9 mouse cellular contexts compared by ENCODE assay signal in the genomic region with DNA sequence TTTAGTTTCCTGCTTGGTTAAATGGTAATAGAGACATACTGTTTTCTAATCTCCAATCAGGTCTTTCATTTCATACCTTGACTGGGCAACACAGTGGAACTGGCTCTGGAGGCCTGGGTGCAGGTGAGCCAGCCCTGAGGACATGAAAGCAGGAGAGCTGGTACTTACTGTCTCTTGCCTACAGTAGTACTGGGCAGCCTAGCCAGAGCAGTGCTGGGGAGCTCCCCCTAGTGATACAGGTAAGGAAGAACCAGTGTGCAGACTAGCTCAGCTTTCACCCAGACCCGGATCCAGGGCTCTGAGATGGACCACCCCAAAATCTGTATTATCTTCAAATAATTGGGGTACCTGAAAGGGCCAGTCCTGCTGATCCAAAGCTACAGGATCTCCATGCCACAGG.
DNase-seq lines count a peak whose midpoint lies in the region; ATAC-seq and TF ChIP-seq lines count a peak whose summit lies in the region.
"Had no signal": no experiment of that assay in that cellular context is flagged by ENCODE, and none has a peak within 500 bp of the region (broad histone marks: within the 10 kb centered on the region; RNA-seq: fewer than 3 reads in every experiment).

No protein-coding gene starts in this region.

- TF ChIP-seq CTCF in spleen, adult 2 months (IDR thresholded peaks at IDR 0.05; ENCODE audit: extremely low read depth, insufficient read depth, insufficient read length, insufficient replicate concordance), result peak; percentile 9; the same call in 1 of the 2 replicates
- TF ChIP-seq CTCF in liver, adult 2 months (IDR thresholded peaks at IDR 0.05; ENCODE audit: low read depth, low read length), result peak; percentile 64

- no peak for TF ChIP-seq POLR2A in spleen, adult 2 months (IDR thresholded peaks at IDR 0.05; ENCODE audit: low read depth, low read length)
- TF ChIP-seq POLR2A in liver, adult 2 months (IDR thresholded peaks at IDR 0.05; ENCODE audit: extremely low read depth, insufficient read depth, low read length), result no peak

- peak; percentile 61; the same call in 1 of the 2 replicates for ATAC-seq in cerebellum, adult (ENCODE audit: insufficient number of reproducible peaks, low FRiP score, low TSS enrichment)

- 50% methylated on average over 1 of the region's 1 CpGs for WGBS in spleen, adult 2 months
- 75% methylated on average over 1 of the region's 1 CpGs for WGBS in liver, adult 2 months

- no peak overlapping the region for H3K27ac ChIP-seq in spleen, adult 2 months (ENCODE audit: insufficient read depth, low read length)
- H3K27ac ChIP-seq in liver, adult 2 months (replicated peaks; ENCODE audit: insufficient read depth, low read depth, low read length), result no peak overlapping the region
- H3K27ac ChIP-seq: macrophage had no signal

- no peak overlapping the region for H3K9ac ChIP-seq in liver, adult 2 months (ENCODE audit: low read depth, low read length)

- no peaks in the 10 kb centered on the region for H3K79me2 ChIP-seq in liver, adult 2 months (ENCODE audit: control insufficient read depth, insufficient read depth, low read length)

- no peak for DNase-seq in cerebellum, adult 11-12 months
- DNase-seq in spleen, adult 2 months (ENCODE audit: low read depth in 1 of 2, low spot score in 2 of 2), result no peak
- DNase-seq in spleen, postnatal 14 days (ENCODE audit: low spot score in 2 of 2), result no peak
- peak; percentile 17 for DNase-seq in liver, adult 2 months (ENCODE audit: extremely low read depth, low read depth, low spot score)
- DNase-seq in thymus, postnatal 4 days, result peak; percentile 49
- no peak for DNase-seq in T-cell, adult 2 months (ENCODE audit: low spot score)
- DNase-seq in layer of hippocampus, adult 9-10 months (ENCODE audit: low spot score), result no peak

- H3K4me1 ChIP-seq in spleen, adult 2 months (ENCODE audit: control insufficient read depth, insufficient read depth, insufficient read length), result no peaks in the 10 kb centered on the region
- H3K4me1 ChIP-seq in liver, adult 2 months (ENCODE audit: control insufficient read depth, insufficient read depth, low read length), result no peaks in the 10 kb centered on the region

- no peak overlapping the region for H3K4me3 ChIP-seq in spleen, adult 2 months (ENCODE audit: extremely low read depth, insufficient read depth, insufficient read length)
- no peak overlapping the region for H3K4me3 ChIP-seq in liver, adult 2 months (ENCODE audit: insufficient read depth, low read depth, low read length)

- H3K36me3 ChIP-seq in spleen, adult 2 months (ENCODE audit: control insufficient read depth, insufficient read depth, low read length), result no peaks in the 10 kb centered on the region
- peaks cover 4% of the 10 kb centered on the region for H3K36me3 ChIP-seq in liver, adult 2 months (ENCODE audit: control insufficient read depth, insufficient read depth, low read length)

- H3K27me3 ChIP-seq in spleen, adult 2 months (ENCODE audit: control insufficient read depth, insufficient read depth, low read length), result no peaks in the 10 kb centered on the region
- H3K27me3 ChIP-seq in liver, adult 2 months (ENCODE audit: control insufficient read depth, insufficient read depth, low read length), result no peaks in the 10 kb centered on the region

Comparison
In these comparisons a context has a peak if more than half of its experiments do, and no peak if none do; other contexts are left out.
1. DNase-seq: peak in liver, adult 2 months (single experiment) and thymus, postnatal 4 days (single experiment); none in cerebellum, adult 11-12 months (single experiment), spleen, adult 2 months (0 of 2), spleen, postnatal 14 days (0 of 2), T-cell, adult 2 months (single experiment) and layer of hippocampus, adult 9-10 months (single experiment).